Mouse (Mus musculus) right cerebral cortex, postnatal 4 days (tissue): ENCODE results near the gene Pilra.

Experiments
- DNase-seq: peaks from one replicate; pipeline ENCODE4 v3.0.0-alpha.2; 2022

Pilra gene

GRCm38 (mm10) chr5:137778635-137779034, 57.4 kb downstream of the Pilra start, which contains the start of gene Ppp1r35:
Ppp1r35 (plus strand) TSS chr5:137778849.
- peak; percentile 96 for DNase-seq

DNA sequence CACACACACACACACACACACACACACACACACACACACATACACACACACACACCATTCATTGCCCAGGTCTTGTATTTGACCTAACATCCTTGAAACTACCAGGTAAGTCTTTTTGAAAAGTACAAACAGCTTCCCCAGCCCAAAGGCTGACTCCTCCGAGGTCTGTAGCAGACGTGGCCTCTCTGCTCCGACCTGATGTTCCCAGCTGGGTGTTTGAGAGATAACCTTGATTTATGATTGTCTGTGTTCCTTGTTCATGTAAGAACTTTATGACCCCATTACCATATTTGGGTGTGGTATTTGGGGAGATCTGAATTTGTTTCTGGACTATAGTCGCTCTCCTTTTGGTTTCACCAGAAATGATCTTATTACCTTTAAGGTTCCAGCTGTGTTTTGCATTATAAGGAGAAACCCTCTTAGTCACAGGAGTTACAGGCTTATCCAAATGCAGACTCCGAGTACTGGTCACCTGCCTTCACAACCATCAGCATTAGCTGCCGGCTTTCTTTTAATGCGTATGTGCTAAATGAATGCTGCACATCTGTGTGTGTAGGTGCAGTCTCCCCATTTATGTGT, 58.7 kb downstream of the Pilra start:
- no peak for DNase-seq

DNA sequence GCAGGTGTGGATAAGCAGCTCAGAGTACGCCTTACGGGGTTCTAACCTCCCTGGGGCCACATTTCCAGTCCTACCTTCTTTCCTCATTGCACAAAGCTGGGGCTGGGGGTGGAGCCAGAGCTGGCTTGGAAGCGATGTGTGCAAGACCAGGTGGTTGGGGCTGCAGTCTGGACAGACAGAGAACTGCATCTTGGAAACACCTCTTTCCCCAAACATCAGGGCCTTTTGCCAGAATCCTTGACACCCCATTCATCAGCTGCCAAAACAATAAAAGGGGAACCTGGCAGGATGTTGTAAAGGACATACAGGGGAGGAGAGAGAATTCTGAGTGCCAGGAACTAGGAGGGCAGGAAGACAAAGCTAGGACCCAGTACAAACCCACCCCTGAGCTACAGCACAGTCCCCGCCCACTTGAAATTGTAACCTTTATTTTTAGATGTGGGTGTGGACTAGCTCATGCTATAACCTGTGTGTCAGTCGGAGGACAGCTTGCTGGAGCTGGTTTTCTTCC, 59.6 kb downstream of the Pilra start:
- no peak for DNase-seq

DNA sequence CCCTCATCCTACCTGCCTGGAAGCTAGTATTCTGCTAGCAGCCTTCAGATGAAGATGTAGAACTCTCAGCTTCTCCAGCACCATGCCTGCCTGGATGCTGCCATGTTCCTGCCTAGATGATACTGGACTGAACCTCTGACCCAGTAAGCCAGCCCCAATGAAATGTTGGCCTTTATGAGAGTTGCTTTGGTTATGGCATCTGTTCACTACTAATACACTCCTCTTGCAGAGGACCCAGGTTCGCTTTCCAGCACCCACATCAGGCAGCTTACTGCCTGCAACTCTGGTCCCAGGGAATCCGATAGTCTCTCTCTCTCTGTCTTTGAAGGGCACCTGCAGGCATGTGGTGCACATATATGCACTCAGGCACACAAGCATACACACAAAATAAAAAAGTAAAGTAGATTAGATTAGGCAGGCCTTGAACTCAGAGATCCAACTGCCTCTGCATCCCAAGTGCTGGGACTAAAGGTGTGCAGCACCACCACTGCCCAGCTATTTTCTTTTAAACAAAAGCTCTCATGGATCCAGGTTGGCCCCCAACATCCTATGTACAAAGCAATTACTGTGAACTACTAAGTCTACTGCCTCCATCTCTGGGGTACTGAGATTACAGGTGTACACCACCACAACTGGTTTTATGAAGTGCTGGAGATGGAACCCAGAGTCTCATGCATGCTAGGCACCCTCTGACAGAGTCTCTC, 60.3 kb downstream of the Pilra start:
- DNase-seq, result no peak

DNA sequence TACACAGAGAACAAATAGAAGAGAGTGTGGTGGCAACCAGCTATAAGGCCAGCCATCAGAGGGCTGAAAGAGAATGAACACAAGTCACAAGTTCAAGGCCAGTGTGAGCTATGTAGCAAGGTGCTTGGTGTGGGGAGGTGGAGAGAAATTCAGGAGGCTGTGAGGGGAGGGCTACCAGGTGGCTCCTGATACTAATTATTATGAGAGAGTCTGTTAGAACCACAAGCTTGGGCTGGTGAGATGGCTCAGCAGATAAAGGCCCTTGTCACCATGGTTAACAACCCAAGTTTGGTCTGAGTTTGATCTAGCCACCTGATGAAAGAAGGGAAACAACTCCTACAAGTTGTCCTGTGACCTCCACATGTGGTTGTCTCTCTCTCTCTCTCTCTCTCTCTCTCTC, 63.3 kb downstream of the Pilra start:
- DNase-seq, result no peak
